Mouse (Mus musculus) limb, embryonic 13.5 days (tissue): Measurements from ENCODE around the gene Zfp385a. TPM values are rescaled to one million over a fixed set of nuclear protein-coding genes. Genes with fewer than 3 reads are reported as not detected.

Experiments used
- ATAC-seq: fragments of 200-750 bp; cut with Nextera tagmentation; 2 replicates; pipeline ENCODE4 v1.8.0; 2017; ENCODE audit warnings: low read depth, moderate number of reproducible peaks, moderate TSS enrichment; ENCODE audit not compliant: low FRiP score
- H3K27ac ChIP-seq: fragments of 300-500 bp; sonication (generic); 2 replicates; pipeline ENCODE4 v1.5.1; 2015; ENCODE audit warnings: inconsistent platforms, mild to moderate bottlenecking, moderate library complexity
- H3K27me3 ChIP-seq: fragments of 300-500 bp; sonication (generic); 2 replicates; pipeline ENCODE4 v1.6.1; 2015; ENCODE audit warnings: mild to moderate bottlenecking, inconsistent platforms
- H3K36me3 ChIP-seq: fragments of 300-500 bp; sonication (generic); 2 replicates; pipeline ENCODE4 v1.6.1; 2015; ENCODE audit warnings: inconsistent platforms, mild to moderate bottlenecking, moderate library complexity
- H3K4me1 ChIP-seq: fragments of 300-500 bp; sonication (generic); 2 replicates; pipeline ENCODE4 v1.6.1; 2015; ENCODE audit warnings: inconsistent platforms
- H3K4me2 ChIP-seq: fragments of 300-500 bp; sonication (generic); replicated peaks from 2 replicates; pipeline ENCODE4 v1.6.1; 2015; ENCODE audit warnings: inconsistent platforms, mild to moderate bottlenecking, moderate library complexity
- H3K4me3 ChIP-seq: fragments of 300-500 bp; sonication (generic); 2 replicates; pipeline ENCODE4 v1.5.1; 2015; ENCODE audit warnings: moderate library complexity, mild to moderate bottlenecking, inconsistent platforms
- H3K9ac ChIP-seq: fragments of 300-500 bp; sonication (generic); 2 replicates; pipeline ENCODE4 v1.6.1; 2015; ENCODE audit warnings: mild to moderate bottlenecking, inconsistent platforms
- H3K9me3 ChIP-seq: fragments of 300-500 bp; sonication (generic); 2 replicates; pipeline ENCODE4 v1.6.1; 2016; ENCODE audit warnings: inconsistent platforms
- WGBS: fragments of 180-500 bp; shearing (Covaris S2); methylation state at CpG from one replicate; pipeline ENCODE4 v1.1.7; 2015; 5-methylcytosine and 5-hydroxymethylcytosine counted together
- polyA plus RNA-seq: library from polyadenylated mRNA; unstranded; fragments of >200 nt; fragmentation: Nextera tagmentation; extraction: Ambion mirVana; gene quantifications from 2 replicates; pipeline ENCODE4 v1.2.1, GENCODE M21; 2015

Gene Zfp385a
- 11.7 and 13.1 TPM in 2 replicates for polyA plus RNA-seq

DNA sequence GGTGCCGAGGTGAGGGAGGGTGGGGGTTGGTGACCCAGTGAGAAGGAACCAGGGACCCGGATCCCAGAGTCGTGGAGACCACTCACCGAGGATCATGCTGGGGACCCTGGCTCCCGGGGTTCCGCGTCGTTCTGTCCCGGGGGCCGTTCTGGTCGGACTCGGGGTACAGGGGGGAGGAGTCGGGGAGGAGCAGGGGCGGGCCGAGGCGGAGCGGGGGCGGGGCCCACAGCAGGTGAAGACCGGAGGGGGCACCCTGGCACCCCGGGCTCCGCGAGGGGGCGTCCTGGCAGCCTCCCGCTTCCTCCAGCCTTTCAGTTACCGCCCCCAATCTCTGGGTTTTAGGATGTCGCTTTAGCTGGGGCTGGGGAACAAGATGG is at the start of gene Zfp385a:
TSS of gene Zfp385a (minus strand) at position 133 of the 377 bp plus-strand sequence.
- peak; percentile 31; the same call in 1 of the 2 replicates for ATAC-seq
- peak within 1 kb of the TSS; percentile 61 for H3K4me3 ChIP-seq
- peaks cover 16% of the 10 kb centered on the region for H3K36me3 ChIP-seq
- H3K9ac ChIP-seq = peak within 1 kb of the TSS; percentile 63
- no peaks in the 10 kb centered on the region for H3K9me3 ChIP-seq
- H3K4me1 ChIP-seq = peaks cover 46% of the 10 kb centered on the region
- peak within 1 kb of the TSS; percentile 93 for H3K4me2 ChIP-seq
- H3K27ac ChIP-seq = no peak within 1 kb of the TSS
- WGBS = under 1% methylated on average over 25 of the region's 26 CpGs
- peaks cover 48% of the 10 kb centered on the region for H3K27me3 ChIP-seq

GRCm38 (mm10) chr15:103388556-103389145 is 48.8 kb upstream of the Zfp385a start:
- Histone ChIP-seq H3K9me3 (no peaks in the 10 kb centered on the region), H3K4me3 (no peak overlapping the region), H3K27ac (no peak overlapping the region), H3K4me2 (no peak overlapping the region), H3K27me3 (no peaks in the 10 kb centered on the region), H3K4me1 (peaks cover 10% of the 10 kb centered on the region), H3K9ac (no peak overlapping the region), H3K36me3 (no peaks in the 10 kb centered on the region)
- peak; percentile 76; the same call in 1 of the 2 replicates for ATAC-seq
- WGBS = 47% methylated on average over 4 of the region's 4 CpGs

DNA sequence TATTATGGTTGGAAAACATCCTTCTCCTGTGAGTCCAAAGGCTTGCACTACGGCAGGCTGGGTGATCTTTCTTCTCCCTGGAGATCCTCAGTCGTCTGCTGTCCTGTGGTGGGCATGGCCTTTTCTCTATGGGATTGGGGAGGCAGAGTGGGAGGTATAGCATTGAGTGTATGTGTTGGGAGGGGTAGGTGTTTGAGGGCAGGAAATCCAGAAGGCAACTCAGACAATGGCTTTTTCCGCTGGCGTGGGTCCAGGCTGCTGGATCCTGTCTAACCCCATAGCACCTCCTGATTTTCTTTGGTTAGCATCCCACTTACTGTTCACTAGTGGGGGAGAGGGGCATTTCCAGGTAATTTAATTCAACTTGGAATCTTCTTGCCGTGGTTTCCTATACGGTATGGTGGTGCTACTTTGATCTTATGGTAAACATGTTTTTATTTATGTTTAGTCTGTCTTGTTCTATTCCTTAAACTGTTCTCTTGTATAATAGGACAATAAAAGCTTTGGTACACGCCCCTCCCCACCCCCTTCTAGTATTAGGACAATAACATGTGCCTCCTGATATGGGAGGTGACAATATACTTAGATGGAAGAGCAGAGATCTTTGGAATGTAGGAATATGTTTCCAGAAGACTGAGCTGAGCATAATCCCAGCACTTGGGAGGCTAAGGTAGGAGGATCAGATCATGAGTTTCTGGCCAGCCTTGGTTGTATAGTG is 44.0 kb upstream of the Zfp385a start:
- WGBS = 60% methylated on average over 7 of the region's 7 CpGs
- Histone ChIP-seq H3K4me2 (no peak overlapping the region), H3K4me3 (no peak overlapping the region)

DNA sequence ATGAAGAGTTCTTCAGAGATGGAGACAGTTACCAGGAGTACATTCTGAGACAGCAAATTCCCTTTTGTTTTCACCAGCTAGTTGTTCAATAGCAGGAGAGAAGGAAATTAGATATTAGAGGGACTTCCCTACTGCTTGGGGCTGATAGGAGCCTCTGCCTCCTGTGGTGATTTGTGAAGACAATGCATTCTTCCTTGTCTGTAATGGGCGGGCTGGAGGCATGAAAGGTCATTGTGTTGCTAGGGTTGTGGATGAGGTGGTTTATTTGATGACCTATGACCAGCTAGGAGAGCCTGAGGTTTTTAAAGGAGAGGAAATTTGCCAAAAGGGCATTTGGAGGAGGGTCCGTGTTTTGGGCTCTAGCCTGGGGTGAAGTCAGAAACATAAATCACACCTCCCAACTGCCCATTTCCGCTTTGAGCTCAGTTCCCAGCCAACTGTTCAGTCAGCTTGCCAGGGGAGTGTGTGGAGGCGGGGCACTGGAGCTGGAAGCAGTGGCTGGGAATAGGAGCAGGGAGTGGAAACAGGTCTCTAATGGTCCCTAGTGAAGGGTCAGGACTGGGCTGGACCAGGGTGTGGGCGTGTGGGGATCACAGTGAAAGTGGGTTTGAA is 43.0 kb upstream of the Zfp385a start:
- 21% methylated on average over 5 of the region's 5 CpGs for WGBS
- Histone ChIP-seq H3K4me1 (peaks cover 34% of the 10 kb centered on the region), H3K4me2 (no peak overlapping the region), H3K27me3 (no peaks in the 10 kb centered on the region), H3K9ac (no peak overlapping the region), H3K4me3 (no peak overlapping the region), H3K36me3 (no peaks in the 10 kb centered on the region), H3K9me3 (no peaks in the 10 kb centered on the region), H3K27ac (peak overlapping the region; percentile 34; the same call in 1 of the 2 replicates)
- ATAC-seq = no peak

More for the DNA sequence above, 44.0 kb upstream of the Zfp385a start:
- Histone ChIP-seq H3K4me1 (peaks cover 24% of the 10 kb centered on the region), H3K27me3 (no peaks in the 10 kb centered on the region), H3K9ac (0 out of 2 replicates have a peak overlapping the region, but pooled peaks have one; percentile 3), H3K9me3 (no peaks in the 10 kb centered on the region), H3K36me3 (no peaks in the 10 kb centered on the region), H3K27ac (peak overlapping the region; percentile 34; the same call in 1 of the 2 replicates)
- no peak for ATAC-seq

DNA sequence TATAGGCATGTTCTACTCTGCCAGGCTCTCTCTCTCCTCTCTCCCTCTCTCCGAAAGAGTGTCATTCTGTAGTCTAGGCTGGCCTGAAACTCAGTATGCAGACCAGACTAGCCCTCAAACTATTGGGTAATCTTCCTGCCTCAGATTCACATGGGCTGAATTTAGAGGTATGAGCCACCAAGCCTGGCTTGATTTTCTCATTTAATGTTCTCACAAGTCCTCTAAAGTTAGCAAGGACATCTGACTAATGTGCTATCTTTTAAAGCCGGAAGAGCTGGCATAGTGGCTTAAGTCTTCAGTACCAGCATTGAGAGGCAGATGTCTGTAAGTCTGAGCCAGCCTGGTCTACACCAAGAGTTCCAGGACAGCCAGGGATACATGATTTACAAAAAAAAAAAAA is 42.2 kb upstream of the Zfp385a start:
- WGBS = 86% methylated on average over 2 of the region's 2 CpGs
- Histone ChIP-seq H3K4me2 (no peak overlapping the region), H3K36me3 (no peaks in the 10 kb centered on the region)

DNA sequence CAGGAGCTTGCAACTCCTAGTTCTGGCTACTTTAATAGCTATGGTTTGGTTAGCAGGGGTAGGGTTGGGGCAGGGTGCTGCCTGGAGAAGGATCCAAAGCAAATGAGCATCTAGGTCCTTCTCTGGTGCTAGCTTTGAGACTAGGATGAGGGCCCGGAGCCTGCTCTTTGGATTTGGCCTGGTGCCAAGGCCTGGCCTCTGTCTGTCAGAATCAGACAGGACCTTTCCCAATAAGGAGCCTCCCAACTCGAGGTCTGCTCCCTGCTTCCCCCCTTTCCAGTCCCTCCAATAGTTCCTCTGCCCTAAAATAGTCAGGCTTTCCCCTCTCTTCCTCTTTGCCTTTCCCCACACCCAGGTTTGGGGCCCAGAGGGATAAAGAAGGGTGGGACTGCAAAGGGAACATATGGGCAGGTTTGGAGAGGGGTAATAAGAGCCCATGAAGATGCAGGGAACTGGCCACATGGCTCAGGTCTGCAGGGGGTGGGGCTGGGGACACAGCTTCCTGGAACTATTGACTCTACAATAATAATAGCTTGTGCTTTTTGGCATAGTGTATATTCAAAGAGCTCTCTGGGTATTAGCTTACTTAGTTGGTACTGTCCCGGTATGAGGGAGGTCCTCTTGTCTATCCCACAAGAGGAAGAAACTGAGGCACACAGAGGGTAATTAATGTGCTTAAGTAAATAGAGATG is 38.9 kb upstream of the Zfp385a start:
- H3K9me3 ChIP-seq = no peaks in the 10 kb centered on the region
- peaks cover 44% of the 10 kb centered on the region for H3K4me1 ChIP-seq
- WGBS = 42% methylated on average over 3 of the region's 3 CpGs
- no peak overlapping the region for H3K4me2 ChIP-seq
- H3K4me3 ChIP-seq = no peak overlapping the region
- no peaks in the 10 kb centered on the region for H3K27me3 ChIP-seq
- H3K36me3 ChIP-seq = no peaks in the 10 kb centered on the region
- H3K9ac ChIP-seq = no peak overlapping the region
- H3K27ac ChIP-seq = 0 out of 2 replicates have a peak overlapping the region, but pooled peaks have one; percentile 72
- ATAC-seq = peak; percentile 29; the same call in 1 of the 2 replicates

More for the DNA sequence above, 42.2 kb upstream of the Zfp385a start:
- Histone ChIP-seq H3K4me3 (no peak overlapping the region), H3K4me1 (peaks cover 42% of the 10 kb centered on the region), H3K9me3 (no peaks in the 10 kb centered on the region), H3K27me3 (no peaks in the 10 kb centered on the region), H3K9ac (no peak overlapping the region), H3K27ac (no peak overlapping the region)
- no peak for ATAC-seq

- 55% methylated on average over 3 of the region's 3 CpGs for WGBS
- 0 out of 2 replicates have a peak, but pooled peaks have one; percentile 26 for ATAC-seq
- H3K27me3 ChIP-seq = no peaks in the 10 kb centered on the region
- H3K9me3 ChIP-seq = no peaks in the 10 kb centered on the region
- no peak overlapping the region; the same call in 1 of the 2 replicates for H3K4me2 ChIP-seq
- peak overlapping the region; percentile 72 for H3K27ac ChIP-seq
- H3K9ac ChIP-seq = no peak overlapping the region
- H3K36me3 ChIP-seq = no peaks in the 10 kb centered on the region
- no peak overlapping the region for H3K4me3 ChIP-seq
- H3K4me1 ChIP-seq = peaks cover 36% of the 10 kb centered on the region
These were observed 38.1 kb upstream of the Zfp385a start for GRCm38 (mm10) chr15:103377752-103378664.

DNA sequence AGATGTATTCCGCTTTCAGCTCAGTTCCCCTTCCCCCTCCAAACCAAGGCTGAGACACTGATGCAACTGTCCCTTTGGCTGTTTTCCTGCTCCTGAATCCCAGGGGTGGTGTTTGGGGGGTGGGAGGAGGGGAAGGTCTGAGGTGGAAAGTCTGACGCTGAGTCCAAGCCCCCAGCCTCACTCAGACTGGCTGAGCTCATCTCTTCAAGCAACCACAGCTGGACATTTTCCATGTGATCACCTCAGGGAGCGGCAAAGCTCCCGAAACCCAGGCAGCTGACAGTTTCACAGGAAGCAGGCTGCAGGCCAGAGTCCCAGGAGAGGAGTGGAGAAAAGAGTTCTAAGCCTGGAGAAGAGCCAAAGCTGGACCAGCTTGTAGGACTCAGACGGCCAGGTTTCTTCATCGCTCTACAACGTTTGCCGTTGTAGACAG is 37.0 kb upstream of the Zfp385a start:
- Histone ChIP-seq H3K27ac (peak overlapping the region; percentile 34; the same call in 1 of the 2 replicates), H3K4me1 (peaks cover 35% of the 10 kb centered on the region), H3K4me2 (peak overlapping the region; percentile 16; the same call in 1 of the 2 replicates), H3K9me3 (no peaks in the 10 kb centered on the region), H3K27me3 (no peaks in the 10 kb centered on the region), H3K9ac (no peak overlapping the region), H3K4me3 (no peak overlapping the region), H3K36me3 (no peaks in the 10 kb centered on the region)
- 43% methylated on average over 8 of the region's 8 CpGs for WGBS
- peak; percentile 71 for ATAC-seq

- no peak overlapping the region for H3K9ac ChIP-seq
- WGBS = 85% methylated on average over 4 of the region's 4 CpGs
- no peaks in the 10 kb centered on the region for H3K9me3 ChIP-seq
- no peak overlapping the region for H3K27ac ChIP-seq
- H3K4me2 ChIP-seq = no peak overlapping the region
- no peaks in the 10 kb centered on the region for H3K36me3 ChIP-seq
- peaks cover 50% of the 10 kb centered on the region for H3K4me1 ChIP-seq
- H3K27me3 ChIP-seq = no peaks in the 10 kb centered on the region
- ATAC-seq = no peak
- H3K4me3 ChIP-seq = no peak overlapping the region
These were observed 35.4 kb upstream of the Zfp385a start for GRCm38 (mm10) chr15:103375112-103375800.

- no peak overlapping the region for H3K27ac ChIP-seq
- no peak overlapping the region for H3K4me2 ChIP-seq
- H3K27me3 ChIP-seq = no peaks in the 10 kb centered on the region
- no peak overlapping the region for H3K4me3 ChIP-seq
- no peaks in the 10 kb centered on the region for H3K36me3 ChIP-seq
- no peak overlapping the region for H3K9ac ChIP-seq
- H3K4me1 ChIP-seq = peaks cover 41% of the 10 kb centered on the region
- ATAC-seq = no peak
- H3K9me3 ChIP-seq = no peaks in the 10 kb centered on the region
These were observed 32.6 kb upstream of the Zfp385a start for GRCm38 (mm10) chr15:103372461-103372860.
